In genomic region chr9:72719143-72719542, GRCm38 (mm10) we compare ENCODE assay signal across 16 mouse cellular contexts.
"Had no signal": no experiment of that assay in that cellular context is flagged by ENCODE, and none has a peak within 500 bp of the region (broad histone marks: within the 10 kb centered on the region; RNA-seq: fewer than 3 reads in every experiment).

No protein-coding gene starts in this region.

- H3K9ac ChIP-seq: neural tube, embryonic 13.5 days; neural tube, embryonic 15.5 days; stomach, embryonic 15.5 days had no signal

- DNase-seq: retina, postnatal 1 day; right cerebral cortex, adult 18-20 months; right cerebral cortex, postnatal 14 days; right cerebral cortex, postnatal 25 days; right cerebral cortex, postnatal 4 days; spleen, adult 18-20 months; thymus, adult 18-20 months; thymus, adult 2 months; thymus, postnatal 14 days; thymus, postnatal 25 days; thymus, postnatal 36 days; thymus, postnatal 4 days had no signal

- H3K9me3 ChIP-seq: neural tube, embryonic 13.5 days; neural tube, embryonic 15.5 days; stomach, embryonic 15.5 days had no signal

- H3K4me3 ChIP-seq: neural tube, embryonic 13.5 days; neural tube, embryonic 15.5 days; stomach, embryonic 15.5 days had no signal

- H3K27me3 ChIP-seq: neural tube, embryonic 13.5 days; neural tube, embryonic 15.5 days; stomach, embryonic 15.5 days had no signal

- H3K27ac ChIP-seq: neural tube, embryonic 13.5 days; neural tube, embryonic 15.5 days; stomach, embryonic 15.5 days; stomach, postnatal 0 days had no signal

- H3K4me1 ChIP-seq: neural tube, embryonic 13.5 days; neural tube, embryonic 15.5 days; stomach, embryonic 15.5 days had no signal
